Mouse (Mus musculus): ENCODE data around the gene Vav3.

- TF ChIP-seq CTCF (IDR thresholded peaks at IDR 0.05; ENCODE audit: extremely low read depth, insufficient read depth, insufficient read length, insufficient replicate concordance): no peak
- TF ChIP-seq POLR2A (IDR thresholded peaks at IDR 0.05; ENCODE audit: low read depth, low read length): no peak
Measured at GRCm38 (mm10) chr3:109365875-109366274, 25.4 kb downstream of the Vav3 start.
